Mouse (Mus musculus) adipocyte (in vitro differentiated cells): ENCODE results near the gene Stard13.

Source experiments
- DNase-seq: peaks from one replicate; pipeline ENCODE4 v3.0.0-alpha.2; 2016; ENCODE audit warnings: low spot score

Stard13 gene

GRCm38 (mm10) chr5:151104354-151105053, 129.1 kb downstream of the Stard13 start:
- no peak for DNase-seq

GRCm38 (mm10) chr5:151103284-151103683, 130.4 kb downstream of the Stard13 start:
- no peak for DNase-seq

GRCm38 (mm10) chr5:151102262-151102661, 131.4 kb downstream of the Stard13 start:
- no peak for DNase-seq

- peak; percentile 44 for DNase-seq
Observed at GRCm38 (mm10) chr5:151096012-151096411, 137.6 kb downstream of the Stard13 start.

GRCm38 (mm10) chr5:151092886-151093665, 140.6 kb downstream of the Stard13 start:
- no peak for DNase-seq

- no peak for DNase-seq
Observed at GRCm38 (mm10) chr5:151090996-151091395, 142.6 kb downstream of the Stard13 start.

- no peak for DNase-seq
Observed at GRCm38 (mm10) chr5:151089201-151089600, 144.4 kb downstream of the Stard13 start.

GRCm38 (mm10) chr5:151086425-151087202, 147.0 kb downstream of the Stard13 start:
- DNase-seq: no peak

GRCm38 (mm10) chr5:151085749-151086148, 147.9 kb downstream of the Stard13 start:
- no peak for DNase-seq

- DNase-seq: no peak
Observed at GRCm38 (mm10) chr5:151080276-151080675, 153.4 kb downstream of the Stard13 start.

- no peak for DNase-seq
Observed at GRCm38 (mm10) chr5:151077953-151078352, 155.7 kb downstream of the Stard13 start.

GRCm38 (mm10) chr5:151076917-151077316, 156.7 kb downstream of the Stard13 start:
- DNase-seq: no peak

- DNase-seq: no peak
Observed at GRCm38 (mm10) chr5:151074282-151074681, 159.4 kb downstream of the Stard13 start.

GRCm38 (mm10) chr5:151071430-151071829, 162.2 kb downstream of the Stard13 start:
- no peak for DNase-seq

GRCm38 (mm10) chr5:151070896-151071295, 162.7 kb downstream of the Stard13 start:
- no peak for DNase-seq

GRCm38 (mm10) chr5:151069569-151069968, 164.1 kb downstream of the Stard13 start:
- DNase-seq: peak; percentile 19

- DNase-seq: peak; percentile 28
Observed at GRCm38 (mm10) chr5:151066016-151066415, 167.6 kb downstream of the Stard13 start.

- DNase-seq: no peak
Observed at GRCm38 (mm10) chr5:151065228-151065627, 168.4 kb downstream of the Stard13 start.

- no peak for DNase-seq
Observed at GRCm38 (mm10) chr5:151061942-151062341, 171.7 kb downstream of the Stard13 start.

- no peak for DNase-seq
Observed at GRCm38 (mm10) chr5:151060476-151060875, 173.2 kb downstream of the Stard13 start.

GRCm38 (mm10) chr5:151059772-151060171, 173.9 kb downstream of the Stard13 start:
- no peak for DNase-seq

- no peak for DNase-seq
Observed at GRCm38 (mm10) chr5:151059352-151059751, 174.3 kb downstream of the Stard13 start.

GRCm38 (mm10) chr5:151057716-151058115, 175.9 kb downstream of the Stard13 start:
- no peak for DNase-seq
